Mouse (Mus musculus) fibroblast of lung, adult 2 months (primary cell): ENCODE data around the gene Hoxc11.

ENCODE experiments used
- DNase-seq: peaks from one replicate; pipeline ENCODE4 v3.0.0-alpha.2; 2011; ENCODE audit warnings: low read depth

The Hoxc11 gene

GRCm38 (mm10) chr15:102965003-102965891 lies 11.0 kb downstream of the Hoxc11 start:
- no peak for DNase-seq

GRCm38 (mm10) chr15:102965892-102966775 lies 11.9 kb downstream of the Hoxc11 start:
- DNase-seq: no peak

- no peak for DNase-seq
Measured at GRCm38 (mm10) chr15:102966776-102967311, 12.6 kb downstream of the Hoxc11 start, which contains the start of gene Hoxc10. Gene Hoxc10, plus strand, starts transcription at chr15:102966796.

- no peak for DNase-seq
Measured at GRCm38 (mm10) chr15:102967312-102967510, 13.0 kb downstream of the Hoxc11 start, which contains the start of gene Hoxc5. Gene Hoxc5, plus strand, starts transcription at chr15:102967443.

- DNase-seq: no peak
Measured at GRCm38 (mm10) chr15:102967511-102968397, 13.5 kb downstream of the Hoxc11 start.

GRCm38 (mm10) chr15:102969296-102969695 lies 15.1 kb downstream of the Hoxc11 start:
- DNase-seq: no peak

GRCm38 (mm10) chr15:102970740-102971139 lies 16.5 kb downstream of the Hoxc11 start:
- no peak for DNase-seq

GRCm38 (mm10) chr15:102972254-102972653 lies 18.0 kb downstream of the Hoxc11 start:
- no peak for DNase-seq

GRCm38 (mm10) chr15:102972753-102973152 lies 18.5 kb downstream of the Hoxc11 start:
- DNase-seq: no peak

GRCm38 (mm10) chr15:102975034-102975433 lies 20.8 kb downstream of the Hoxc11 start:
- DNase-seq: no peak

- no peak for DNase-seq
Measured at GRCm38 (mm10) chr15:102975688-102976111, 21.5 kb downstream of the Hoxc11 start.

GRCm38 (mm10) chr15:102976171-102976570 lies 21.9 kb downstream of the Hoxc11 start, which contains the start of gene Hoxc9:
Gene Hoxc9, plus strand, starts transcription at chr15:102976439.
- DNase-seq: no peak

GRCm38 (mm10) chr15:102976631-102977422 lies 22.6 kb downstream of the Hoxc11 start:
- DNase-seq: no peak

- DNase-seq: no peak
Measured at GRCm38 (mm10) chr15:102977423-102977974, 23.3 kb downstream of the Hoxc11 start.

GRCm38 (mm10) chr15:102978615-102979515 lies 24.6 kb downstream of the Hoxc11 start:
- DNase-seq: no peak

GRCm38 (mm10) chr15:102979936-102980335 lies 25.7 kb downstream of the Hoxc11 start:
- DNase-seq: no peak

- DNase-seq: no peak
Measured at GRCm38 (mm10) chr15:102980352-102980751, 26.1 kb downstream of the Hoxc11 start.

GRCm38 (mm10) chr15:102980912-102981311 lies 26.7 kb downstream of the Hoxc11 start:
- DNase-seq: no peak
